Mouse (Mus musculus) small intestine, adult 2 months (tissue): Measurements from ENCODE around the gene Hspb1.

ENCODE experiments used
- CTCF ChIP-seq: fragments of 200-500 bp; IDR thresholded peaks from 2 replicates; pipeline ENCODE4 v1.5.1; 2012; ENCODE audit warnings: low read depth, mild to moderate bottlenecking, control low read depth, inconsistent platforms, low read length, moderate library complexity, mixed read lengths; ENCODE audit not compliant: insufficient replicate concordance, insufficient read length; ENCODE audit errors: extremely low read depth
- POLR2A ChIP-seq: fragments of 200-500 bp; IDR thresholded peaks from 2 replicates; pipeline ENCODE4 v1.6.1; 2012; ENCODE audit warnings: low read depth, mild to moderate bottlenecking, control low read depth, inconsistent platforms, low read length, moderate library complexity

- no peak for TF ChIP-seq POLR2A
- no peak for TF ChIP-seq CTCF
Observed at GRCm38 (mm10) chr5:135872996-135873395, 14.7 kb upstream of the Hspb1 start.
